Mouse (Mus musculus): Measurements from ENCODE around the gene Ampd1.

Ampd1 gene

GRCm38 (mm10) chr3:103102454-103103390, 28.9 kb downstream of the Ampd1 start, which contains the start of gene Dennd2c:
TSS of gene Dennd2c (plus strand) at chr3:103102604.
- DNase-seq (ENCODE audit: low spot score in 2 of 2), result peak; percentile 81 to 89

- no peak for DNase-seq (ENCODE audit: low spot score in 2 of 2)
Observed at GRCm38 (mm10) chr3:103107565-103108240, 33.9 kb downstream of the Ampd1 start.

- no peak for DNase-seq (ENCODE audit: low spot score in 2 of 2)
Observed at GRCm38 (mm10) chr3:103112216-103112615, 38.4 kb downstream of the Ampd1 start.

- DNase-seq (ENCODE audit: low spot score in 2 of 2), result no peak
Observed at GRCm38 (mm10) chr3:103123636-103124035, 49.8 kb downstream of the Ampd1 start.

GRCm38 (mm10) chr3:103126138-103126537, 52.3 kb downstream of the Ampd1 start:
- no peak for DNase-seq (ENCODE audit: low spot score in 2 of 2)

- DNase-seq (ENCODE audit: low spot score in 2 of 2), result no peak
Observed at GRCm38 (mm10) chr3:103127177-103127576, 53.4 kb downstream of the Ampd1 start.

- DNase-seq (ENCODE audit: low spot score in 2 of 2), result no peak
Observed at GRCm38 (mm10) chr3:103127721-103128120, 53.9 kb downstream of the Ampd1 start.

- DNase-seq (ENCODE audit: low spot score in 2 of 2), result no peak
Observed at GRCm38 (mm10) chr3:103128251-103128650, 54.4 kb downstream of the Ampd1 start.

- DNase-seq (ENCODE audit: low spot score in 2 of 2), result no peak
Observed at GRCm38 (mm10) chr3:103129367-103130159, 55.7 kb downstream of the Ampd1 start.

- DNase-seq (ENCODE audit: low spot score in 2 of 2), result no peak
Observed at GRCm38 (mm10) chr3:103130236-103130751, 56.5 kb downstream of the Ampd1 start.

- DNase-seq (ENCODE audit: low spot score in 2 of 2), result no peak
Observed at GRCm38 (mm10) chr3:103133098-103133497, 59.3 kb downstream of the Ampd1 start.

GRCm38 (mm10) chr3:103136414-103137077, 62.7 kb downstream of the Ampd1 start:
- no peak for DNase-seq (ENCODE audit: low spot score in 2 of 2)

GRCm38 (mm10) chr3:103139047-103139446, 65.2 kb downstream of the Ampd1 start:
- no peak for DNase-seq (ENCODE audit: low spot score in 2 of 2)

- peak in 1 of 2 experiments; percentile 18 for DNase-seq (ENCODE audit: low spot score in 2 of 2)
Observed at GRCm38 (mm10) chr3:103140095-103140838, 66.5 kb downstream of the Ampd1 start.

GRCm38 (mm10) chr3:103141287-103141686, 67.5 kb downstream of the Ampd1 start:
- no peak for DNase-seq (ENCODE audit: low spot score in 2 of 2)

GRCm38 (mm10) chr3:103142366-103142765, 68.6 kb downstream of the Ampd1 start:
- DNase-seq (ENCODE audit: low spot score in 2 of 2), result no peak

GRCm38 (mm10) chr3:103145336-103145735, 71.5 kb downstream of the Ampd1 start:
- no peak for DNase-seq (ENCODE audit: low spot score in 2 of 2)

- no peak for DNase-seq (ENCODE audit: low spot score in 2 of 2)
Observed at GRCm38 (mm10) chr3:103145791-103146190, 72.0 kb downstream of the Ampd1 start.

GRCm38 (mm10) chr3:103146330-103147166, 72.7 kb downstream of the Ampd1 start:
- DNase-seq (ENCODE audit: low spot score in 2 of 2), result no peak
